Mouse (Mus musculus): ENCODE data around the gene Rxfp4. TPM values are rescaled to one million over a fixed set of nuclear protein-coding genes. Genes with fewer than 3 reads are reported as not detected.

The Rxfp4 gene
- total RNA-seq, 2 experiments from 2014 or later: not detected

- no peak for DNase-seq (ENCODE audit: low spot score in 2 of 2)
Measured at GRCm38 (mm10) chr3:88629244-88629643, 23.7 kb downstream of the Rxfp4 start.

GRCm38 (mm10) chr3:88628766-88629165 lies 24.2 kb downstream of the Rxfp4 start:
- DNase-seq (ENCODE audit: low spot score in 2 of 2): no peak

- no peak for DNase-seq (ENCODE audit: low spot score in 2 of 2)
Measured at GRCm38 (mm10) chr3:88627535-88627934, 25.4 kb downstream of the Rxfp4 start.

DNA sequence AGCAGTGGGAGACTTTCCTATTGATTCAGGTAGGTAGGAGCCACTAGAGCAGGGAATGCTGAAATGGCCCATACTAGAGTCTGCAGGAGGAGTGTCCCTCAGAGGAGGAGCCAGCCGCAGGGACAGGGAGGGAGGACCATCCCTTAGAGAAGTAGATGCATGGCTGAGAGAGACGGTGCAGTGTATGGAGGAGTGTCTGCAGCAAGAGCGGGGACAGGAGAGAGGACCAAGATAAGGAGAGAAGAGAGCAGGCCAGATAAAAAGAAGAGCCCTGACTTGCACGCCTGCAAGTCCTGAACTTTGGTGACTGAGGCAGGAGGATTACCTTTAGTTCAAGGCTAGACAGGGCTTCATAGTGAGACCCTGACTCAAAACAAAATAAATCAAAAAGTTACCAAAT lies 25.8 kb downstream of the Rxfp4 start:
- no peak for DNase-seq (ENCODE audit: low spot score in 2 of 2)

DNA sequence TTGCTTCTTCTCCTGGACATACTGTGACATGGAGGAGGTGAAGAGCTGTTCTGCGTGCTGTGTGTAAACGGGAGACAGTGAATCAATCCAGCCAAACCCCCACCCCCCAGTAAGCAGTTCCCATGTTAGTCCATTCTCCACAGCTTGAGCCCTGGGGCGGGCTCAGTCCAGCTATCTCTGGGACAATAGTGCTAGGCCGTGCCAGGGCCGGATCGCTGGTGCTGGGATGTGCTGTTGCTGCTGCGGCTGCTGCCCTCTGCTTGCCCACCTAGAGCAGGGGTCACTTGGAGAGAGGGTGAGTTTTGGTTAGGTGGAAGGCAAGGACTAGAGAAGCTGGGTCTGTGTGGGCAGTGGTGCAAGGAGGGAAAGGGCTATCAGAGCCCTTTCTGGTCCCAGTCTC lies 26.6 kb downstream of the Rxfp4 start:
- DNase-seq (ENCODE audit: low spot score in 2 of 2): no peak

DNA sequence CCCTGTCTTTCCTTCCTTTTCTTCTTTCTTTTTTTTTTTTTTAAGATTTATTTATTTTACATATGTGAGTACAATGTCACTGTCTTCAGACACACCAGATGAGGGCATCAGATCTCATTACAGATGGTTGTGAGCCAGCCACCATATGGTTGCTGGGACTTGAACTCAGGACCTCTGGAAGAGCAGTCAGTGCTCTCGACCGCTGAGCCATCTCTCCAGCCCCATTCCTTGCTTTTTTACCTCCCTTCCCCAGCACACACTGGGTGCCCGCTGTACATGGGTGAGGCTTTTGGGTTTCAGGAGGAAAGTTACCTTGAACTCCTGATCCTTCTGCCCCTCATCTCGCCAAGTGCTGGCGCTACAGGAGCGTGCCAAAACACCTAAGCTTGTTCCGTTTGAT lies 27.4 kb downstream of the Rxfp4 start:
- no peak for DNase-seq (ENCODE audit: low spot score in 2 of 2)

DNA sequence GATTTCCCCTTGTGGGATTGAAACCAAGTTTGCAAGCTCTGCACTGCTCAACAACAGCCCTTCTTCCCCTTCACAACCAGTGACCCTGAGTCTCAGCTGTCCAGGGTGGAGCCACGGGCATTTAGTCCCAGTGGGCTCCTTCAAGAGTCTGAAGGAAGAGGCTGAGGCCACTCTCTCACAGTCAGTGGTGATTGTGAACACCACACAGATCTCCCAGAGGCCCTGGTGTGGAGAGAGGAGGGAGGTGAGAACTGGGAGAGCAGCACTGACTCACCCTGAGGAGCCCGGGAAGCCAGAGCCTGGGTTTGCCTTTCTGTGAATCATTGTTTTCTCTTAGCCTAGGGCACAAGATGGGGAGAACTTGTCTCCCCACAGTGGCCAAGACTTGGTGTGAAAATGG lies 28.0 kb downstream of the Rxfp4 start:
- DNase-seq (ENCODE audit: low spot score in 2 of 2): no peak

GRCm38 (mm10) chr3:88624324-88624723 lies 28.6 kb downstream of the Rxfp4 start:
- DNase-seq (ENCODE audit: low spot score in 2 of 2): no peak

DNA sequence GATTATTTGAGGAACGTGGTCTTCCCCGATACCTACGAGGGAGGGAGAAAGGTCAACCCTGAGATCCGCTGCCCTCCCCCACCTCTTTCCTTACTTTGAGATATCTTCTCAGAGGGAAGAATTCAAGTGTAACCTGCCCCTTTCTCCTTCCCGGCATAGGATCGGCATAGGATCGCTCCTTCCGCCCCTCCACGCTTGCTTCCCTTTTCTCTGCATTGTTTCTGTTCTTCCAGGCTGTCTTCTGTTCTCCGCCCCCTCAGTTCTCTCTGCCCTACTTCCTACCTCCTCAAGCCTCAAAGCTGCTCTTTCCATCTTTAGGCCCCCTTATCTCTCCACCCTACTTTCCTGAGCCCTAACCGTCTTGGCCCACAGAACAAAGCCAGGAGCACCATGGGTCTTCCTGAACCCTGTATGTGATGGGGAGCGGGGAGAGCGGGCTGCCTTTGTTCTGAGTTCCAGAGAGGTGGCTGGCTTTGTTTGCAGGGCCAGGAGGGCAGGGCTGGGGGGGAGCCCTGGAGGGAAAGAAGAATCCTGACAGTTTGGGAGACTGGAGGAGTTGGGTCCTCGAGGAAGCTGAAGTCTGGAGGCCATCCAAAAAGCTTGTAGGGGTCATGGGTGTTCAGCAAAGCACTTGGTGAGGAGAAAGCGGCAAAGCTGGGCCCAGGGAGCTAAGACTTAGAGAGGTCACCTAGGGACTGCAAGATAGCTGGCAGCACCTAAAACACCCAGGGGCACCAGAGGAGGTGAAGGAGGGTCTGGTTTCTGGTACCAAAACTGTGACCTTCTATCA lies 29.4 kb downstream of the Rxfp4 start:
- DNase-seq (ENCODE audit: low spot score in 2 of 2): no peak

DNA sequence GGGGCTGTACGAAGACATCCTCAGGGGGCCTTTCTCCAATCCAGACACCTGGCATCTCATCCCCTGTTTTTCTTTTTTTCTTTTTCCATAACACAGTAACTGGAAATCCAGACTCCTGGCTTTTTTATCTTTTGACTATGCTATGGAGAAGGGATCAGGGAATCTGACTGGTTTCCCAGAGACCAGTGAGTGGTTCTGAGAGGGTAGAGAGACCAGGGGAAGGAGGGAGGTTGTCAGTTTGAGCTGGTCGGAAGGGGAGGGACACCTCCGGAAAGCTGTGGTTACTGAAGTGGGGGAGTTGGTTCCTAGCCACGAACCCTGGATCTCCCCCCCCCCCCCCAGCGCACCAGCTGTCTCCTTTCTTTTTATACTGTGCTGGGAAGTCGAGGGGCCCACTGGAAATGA lies 30.0 kb downstream of the Rxfp4 start:
- no peak for DNase-seq (ENCODE audit: low spot score in 2 of 2)

DNA sequence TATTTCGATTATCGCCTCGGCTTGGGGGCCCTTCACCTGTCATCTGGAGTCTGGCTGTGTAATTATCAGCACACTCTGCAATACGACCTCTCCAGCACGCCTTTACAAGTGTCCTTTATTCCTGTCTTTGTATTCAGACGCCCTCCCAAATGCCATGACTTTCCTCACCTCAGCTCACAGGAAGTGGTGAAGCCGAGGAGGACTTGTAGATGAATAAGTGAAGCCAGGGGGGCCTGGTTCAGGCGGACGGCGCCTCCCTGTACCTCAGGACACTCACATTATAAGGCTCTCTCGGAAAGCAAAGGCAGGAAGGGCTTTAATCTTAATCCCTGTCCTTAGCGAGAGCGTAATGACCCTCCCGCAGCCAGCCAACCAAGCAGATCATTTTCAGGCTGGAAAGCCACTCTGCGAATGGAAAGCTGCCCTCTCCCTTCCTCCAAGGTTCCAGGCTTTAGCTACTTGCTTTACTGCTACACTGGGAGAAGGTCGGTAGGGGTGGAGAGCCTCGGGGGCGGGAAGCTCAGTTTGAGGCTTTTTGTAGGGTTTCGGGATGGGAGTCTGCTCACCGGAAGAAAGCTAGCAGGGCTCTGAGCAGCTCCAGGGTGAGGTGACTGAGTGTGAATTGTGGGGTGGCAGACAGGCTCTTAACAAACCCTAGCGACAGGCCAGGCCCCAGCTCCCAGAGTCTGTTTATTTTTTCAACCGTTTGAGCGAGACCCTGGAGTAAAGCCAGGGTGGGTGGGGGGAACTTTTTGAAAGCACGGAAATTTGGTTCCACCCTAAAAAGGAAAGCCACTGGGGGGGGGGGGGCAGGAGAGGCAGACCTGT lies 30.6 kb downstream of the Rxfp4 start:
- peak in 1 of 2 experiments; percentile 52 for DNase-seq (ENCODE audit: low spot score in 2 of 2)

- peak in 1 of 2 experiments; percentile 37 for DNase-seq (ENCODE audit: low spot score in 2 of 2)
Measured at GRCm38 (mm10) chr3:88621537-88622112, 31.3 kb downstream of the Rxfp4 start.

DNA sequence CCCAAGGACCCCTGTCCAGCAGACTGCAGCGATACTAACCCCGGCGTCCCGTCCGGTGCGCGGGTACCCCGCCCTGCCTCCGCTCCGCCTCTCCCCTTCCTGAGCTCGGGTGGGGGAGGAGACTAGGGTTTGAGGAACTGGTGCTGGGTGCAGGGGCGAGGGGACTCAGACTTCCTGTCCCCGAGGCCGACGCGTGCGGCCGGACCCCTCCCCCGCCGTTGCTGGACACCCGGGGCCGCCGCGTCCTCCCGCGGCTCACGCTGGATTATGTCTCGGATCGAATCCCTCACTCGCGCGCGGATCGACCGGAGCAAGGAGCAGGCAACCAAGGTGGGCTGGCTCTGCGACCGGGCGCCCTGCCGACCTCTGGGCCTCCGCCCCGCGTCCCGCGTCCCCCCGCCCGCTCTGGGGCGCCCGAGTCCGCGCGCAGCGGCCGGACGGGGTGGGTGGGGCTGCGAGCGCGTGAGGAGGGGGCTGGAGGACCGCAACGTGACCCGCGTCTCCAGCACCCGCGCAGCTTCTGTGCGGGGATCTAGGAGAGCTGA lies 31.9 kb downstream of the Rxfp4 start:
- DNase-seq (ENCODE audit: low spot score in 2 of 2): peak; percentile 52 to 68

- no peak for DNase-seq (ENCODE audit: low spot score in 2 of 2)
Measured at GRCm38 (mm10) chr3:88620146-88620991, 32.6 kb downstream of the Rxfp4 start.

- DNase-seq (ENCODE audit: low spot score in 2 of 2): no peak
Measured at GRCm38 (mm10) chr3:88619113-88620097, 33.5 kb downstream of the Rxfp4 start.

DNA sequence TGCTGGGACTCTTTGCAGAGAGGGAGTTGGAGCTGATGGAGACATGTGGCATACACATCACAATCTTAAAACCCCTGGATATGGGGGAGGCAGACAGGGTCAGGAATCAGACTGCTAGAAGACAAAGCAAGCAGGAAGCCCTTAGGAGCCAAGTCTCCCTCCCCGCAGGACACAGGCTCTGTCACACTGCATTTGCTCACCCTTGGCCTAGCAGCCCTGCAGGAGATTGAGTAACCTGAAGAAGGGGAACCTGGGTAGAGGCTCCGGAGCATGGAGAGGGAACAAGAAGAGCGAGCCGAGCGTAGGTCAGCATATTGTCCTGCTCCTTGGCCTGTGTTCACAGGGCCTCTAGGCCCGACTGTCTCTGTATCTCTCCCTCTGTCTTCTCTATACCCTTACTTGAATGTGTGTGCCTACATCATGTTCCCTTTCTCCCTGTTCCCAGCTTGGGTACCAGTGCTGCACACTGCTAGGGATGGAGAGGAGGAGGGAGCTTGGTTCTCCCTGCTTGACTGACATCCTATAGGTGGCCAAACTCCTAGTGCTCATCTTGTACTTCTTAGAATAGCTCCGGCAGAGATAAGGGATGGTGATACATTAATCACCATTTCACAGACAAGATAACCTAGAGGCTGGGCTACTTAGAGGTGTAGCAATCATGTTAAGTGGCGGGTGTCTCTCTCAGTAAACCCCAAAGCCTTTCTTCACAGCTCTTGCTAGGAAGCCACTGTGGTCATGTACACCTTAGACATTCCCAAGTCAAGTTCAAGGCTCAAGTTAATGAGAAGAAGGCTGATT lies 34.7 kb downstream of the Rxfp4 start:
- DNase-seq (ENCODE audit: low spot score in 2 of 2): no peak

DNA sequence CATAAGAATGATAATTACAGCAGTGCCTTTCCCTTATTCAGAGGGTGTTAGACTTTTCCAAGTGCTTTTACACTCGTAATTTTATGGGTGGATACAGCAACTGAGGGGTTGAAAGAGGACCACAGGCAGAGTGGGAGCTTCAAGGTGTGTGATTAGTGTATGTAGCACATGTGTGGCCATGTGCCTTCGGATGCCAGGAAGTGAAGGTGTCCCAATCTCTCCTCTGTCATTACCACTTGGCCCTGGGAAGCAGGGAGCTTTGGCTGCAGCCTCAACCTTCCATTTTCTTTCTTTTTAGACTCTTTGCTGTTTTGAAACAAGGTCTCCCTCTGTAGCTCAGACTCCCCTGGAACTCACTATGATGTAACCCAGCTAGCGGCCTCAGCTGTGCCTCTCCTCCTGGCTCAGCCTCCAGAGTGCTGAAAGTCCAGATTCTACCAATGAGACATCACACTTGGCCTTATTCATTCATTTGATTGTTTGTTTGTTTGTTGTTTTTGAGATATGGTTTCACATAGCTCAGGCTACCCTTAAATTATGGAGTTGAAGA lies 35.9 kb downstream of the Rxfp4 start:
- no peak for DNase-seq (ENCODE audit: low spot score in 2 of 2)

- DNase-seq (ENCODE audit: low spot score in 2 of 2): no peak
Measured at GRCm38 (mm10) chr3:88615902-88616391, 37.0 kb downstream of the Rxfp4 start.
